Mouse (Mus musculus) liver, adult 2 months (tissue): ENCODE measurements around the gene Ebf1. TPM values are rescaled to one million over a fixed set of nuclear protein-coding genes. Genes with fewer than 3 reads are reported as not detected.

Experiments
- DNase-seq: peaks from one replicate; pipeline ENCODE4 v3.0.0-alpha.2; 2011; ENCODE audit warnings: low read depth, low spot score; ENCODE audit errors: extremely low read depth
- H3K27ac ChIP-seq: fragments of 200-500 bp; replicated peaks from 2 replicates; pipeline ENCODE4 v1.5.1; 2012; ENCODE audit warnings: low read depth, mild to moderate bottlenecking, control low read depth, inconsistent platforms, low read length; ENCODE audit not compliant: insufficient read depth
- H3K27me3 ChIP-seq: fragments of 200-500 bp; 2 replicates; pipeline ENCODE4 v1.6.1; 2012; ENCODE audit warnings: mild to moderate bottlenecking, moderate library complexity, low read length, inconsistent platforms; ENCODE audit not compliant: control insufficient read depth, insufficient read depth
- H3K36me3 ChIP-seq: fragments of 200-500 bp; 2 replicates; pipeline ENCODE4 v1.6.1; 2012; ENCODE audit warnings: low read length, inconsistent platforms; ENCODE audit not compliant: control insufficient read depth, insufficient read depth
- H3K4me1 ChIP-seq: fragments of 200-500 bp; 2 replicates; pipeline ENCODE4 v1.6.1; 2011; ENCODE audit warnings: low read length; ENCODE audit not compliant: control insufficient read depth, insufficient read depth
- H3K4me3 ChIP-seq: fragments of 200-500 bp; 2 replicates; pipeline ENCODE4 v1.5.1; 2011; ENCODE audit warnings: low read depth, mild to moderate bottlenecking, control low read depth, low read length, moderate library complexity; ENCODE audit not compliant: insufficient read depth
- H3K79me2 ChIP-seq: fragments of 200-500 bp; 2 replicates; pipeline ENCODE4 v1.6.1; 2012; ENCODE audit warnings: inconsistent platforms, mild to moderate bottlenecking, low read length, moderate library complexity; ENCODE audit not compliant: control insufficient read depth, insufficient read depth
- H3K9ac ChIP-seq: fragments of 200-500 bp; 2 replicates; pipeline ENCODE4 v1.6.1; 2012; ENCODE audit warnings: low read depth, mild to moderate bottlenecking, control low read depth, inconsistent platforms, low read length
- CTCF ChIP-seq: fragments of 200-500 bp; IDR thresholded peaks from 2 replicates; pipeline ENCODE4 v1.5.1; 2011; ENCODE audit warnings: low read depth, low read length, control low read depth
- POLR2A ChIP-seq: fragments of 200-500 bp; IDR thresholded peaks from 2 replicates; pipeline ENCODE4 v1.6.1; 2011; ENCODE audit warnings: low read length, control low read depth; ENCODE audit not compliant: insufficient read depth; ENCODE audit errors: extremely low read depth
- WGBS: fragments of 180-500 bp; shearing (Covaris S2); methylation state at CpG from one replicate; pipeline ENCODE4 v1.1.7; 2018; 5-methylcytosine and 5-hydroxymethylcytosine counted together
- polyA plus RNA-seq: library from polyadenylated mRNA; depleted of rRNA; stranded (reverse); fragments of >200 nt; gene quantifications from 2 replicates; pipeline ENCODE4 v1.2.3, GENCODE M21; 2012
- total RNA-seq: library from RNA; depleted of rRNA; stranded (reverse); fragments of >200 nt; gene quantifications from 2 replicates; pipeline ENCODE4 v1.2.3, GENCODE M21; 2014

Ebf1 gene
- total and polyA plus RNA-seq, 2 experiments, result 0.23 to 0.37 TPM

GRCm38 (mm10) chr11:44774411-44774810 lies 157.3 kb downstream of the Ebf1 start:
- H3K36me3 ChIP-seq, result no peaks in the 10 kb centered on the region
- WGBS, result 57% methylated on average over 3 of the region's 3 CpGs
- no peaks in the 10 kb centered on the region for H3K27me3 ChIP-seq
- H3K27ac ChIP-seq, result no peak overlapping the region
- TF ChIP-seq CTCF, result no peak
- TF ChIP-seq POLR2A, result no peak
- H3K79me2 ChIP-seq, result no peaks in the 10 kb centered on the region
- no peak overlapping the region for H3K9ac ChIP-seq
- no peak overlapping the region for H3K4me3 ChIP-seq
- DNase-seq, result peak; percentile 17
- no peaks in the 10 kb centered on the region for H3K4me1 ChIP-seq

GRCm38 (mm10) chr11:44775549-44775948 lies 158.4 kb downstream of the Ebf1 start:
- no peaks in the 10 kb centered on the region for H3K4me1 ChIP-seq
- H3K27me3 ChIP-seq, result no peaks in the 10 kb centered on the region
- no peak for TF ChIP-seq POLR2A
- TF ChIP-seq CTCF, result no peak
- H3K9ac ChIP-seq, result no peak overlapping the region
- H3K36me3 ChIP-seq, result no peaks in the 10 kb centered on the region
- no peak for DNase-seq
- no peak overlapping the region for H3K27ac ChIP-seq
- WGBS, result 87% methylated on average over 2 of the region's 2 CpGs
- H3K4me3 ChIP-seq, result no peak overlapping the region
- no peaks in the 10 kb centered on the region for H3K79me2 ChIP-seq

- Histone ChIP-seq H3K79me2 (no peaks in the 10 kb centered on the region), H3K27ac (no peak overlapping the region), H3K4me1 (no peaks in the 10 kb centered on the region), H3K4me3 (no peak overlapping the region), H3K36me3 (no peaks in the 10 kb centered on the region), H3K27me3 (no peaks in the 10 kb centered on the region), H3K9ac (no peak overlapping the region)
- no peak for TF ChIP-seq CTCF
- TF ChIP-seq POLR2A, result no peak
- DNase-seq, result no peak
- WGBS, result 69% methylated on average over 2 of the region's 2 CpGs
These were observed 159.4 kb downstream of the Ebf1 start for GRCm38 (mm10) chr11:44776556-44776955.

GRCm38 (mm10) chr11:44777331-44778310 lies 160.5 kb downstream of the Ebf1 start:
- Histone ChIP-seq H3K27ac (no peak overlapping the region), H3K27me3 (no peaks in the 10 kb centered on the region), H3K4me1 (no peaks in the 10 kb centered on the region), H3K9ac (no peak overlapping the region), H3K36me3 (no peaks in the 10 kb centered on the region), H3K4me3 (no peak overlapping the region), H3K79me2 (no peaks in the 10 kb centered on the region)
- no peak for DNase-seq
- 74% methylated on average over 16 of the region's 16 CpGs for WGBS
- no peak for TF ChIP-seq CTCF
- no peak for TF ChIP-seq POLR2A

GRCm38 (mm10) chr11:44779030-44779429 lies 161.9 kb downstream of the Ebf1 start:
- H3K36me3 ChIP-seq, result no peaks in the 10 kb centered on the region

More at GRCm38 (mm10) chr11:44779030-44779429, 161.9 kb downstream of the Ebf1 start:
- Histone ChIP-seq H3K27ac (no peak overlapping the region), H3K4me1 (no peaks in the 10 kb centered on the region), H3K79me2 (no peaks in the 10 kb centered on the region), H3K27me3 (no peaks in the 10 kb centered on the region), H3K9ac (no peak overlapping the region), H3K4me3 (no peak overlapping the region)
- no peak for DNase-seq
- WGBS, result 90% methylated on average over 1 of the region's 1 CpGs
- TF ChIP-seq POLR2A (no peak), CTCF (no peak)
